Mouse (Mus musculus) layer of hippocampus, adult 9-10 months (tissue): ENCODE results near the gene Lypd6.

Experiments used
- DNase-seq: peaks from one replicate; pipeline ENCODE4 v3.0.0; 2022; ENCODE audit warnings: low spot score

Gene Lypd6

DNA sequence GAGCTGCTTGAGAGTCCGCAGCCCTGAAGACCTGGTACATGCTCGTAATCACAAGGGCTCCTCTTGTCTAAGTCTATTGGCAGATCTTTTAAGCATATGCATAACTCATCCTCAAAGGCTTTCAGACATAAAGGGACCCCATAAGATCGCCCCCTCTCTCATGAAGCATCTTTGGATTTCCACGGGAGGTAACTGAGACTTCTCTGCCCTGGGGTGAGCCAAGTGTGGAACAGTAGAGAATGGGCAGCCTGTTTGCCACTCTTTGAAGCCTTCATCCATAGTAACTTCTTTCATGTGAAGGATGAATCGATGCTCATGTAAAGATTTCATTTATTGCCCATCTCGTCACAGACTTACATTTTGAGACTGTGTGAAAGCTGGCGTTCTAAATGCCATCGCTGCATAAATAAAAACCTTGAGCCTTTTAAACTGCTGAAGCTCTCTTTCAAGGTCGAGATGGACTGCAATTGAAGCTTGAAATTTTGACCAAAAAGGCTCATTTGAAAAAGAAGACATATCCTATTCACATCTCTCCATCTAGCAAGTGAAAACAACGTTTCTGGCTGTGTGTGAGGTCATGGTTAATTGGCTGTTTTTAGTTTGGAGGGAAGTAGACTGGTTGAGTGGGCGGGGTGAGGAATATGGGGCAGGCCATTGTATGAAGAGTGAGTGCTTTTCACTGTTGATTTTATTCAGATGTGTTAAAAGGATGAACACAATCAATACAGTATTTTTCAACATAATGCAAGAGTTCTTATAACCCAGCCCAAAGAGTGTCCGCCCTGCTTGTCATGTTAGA is 107.7 kb downstream of the Lypd6 start:
- no peak for DNase-seq

DNA sequence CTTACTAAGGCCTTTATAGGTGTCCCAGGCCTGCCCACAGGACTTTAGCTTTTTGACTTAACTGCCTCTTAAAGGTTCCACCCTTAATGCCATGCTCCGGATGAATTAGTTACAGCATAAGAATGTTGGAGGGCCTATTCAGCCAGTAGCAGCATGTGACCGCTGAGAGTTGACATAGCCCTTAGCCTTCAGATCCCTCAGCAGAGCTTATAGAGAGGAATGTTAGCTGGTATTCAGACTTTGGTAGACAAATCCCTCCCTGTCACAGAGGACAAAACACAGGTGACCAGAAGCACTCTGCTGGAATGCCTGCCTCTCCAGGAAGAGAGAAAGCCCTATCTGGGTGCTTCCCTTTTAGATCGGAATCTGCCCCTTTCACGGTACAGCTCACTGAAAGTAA is 109.5 kb downstream of the Lypd6 start:
- DNase-seq: no peak

DNA sequence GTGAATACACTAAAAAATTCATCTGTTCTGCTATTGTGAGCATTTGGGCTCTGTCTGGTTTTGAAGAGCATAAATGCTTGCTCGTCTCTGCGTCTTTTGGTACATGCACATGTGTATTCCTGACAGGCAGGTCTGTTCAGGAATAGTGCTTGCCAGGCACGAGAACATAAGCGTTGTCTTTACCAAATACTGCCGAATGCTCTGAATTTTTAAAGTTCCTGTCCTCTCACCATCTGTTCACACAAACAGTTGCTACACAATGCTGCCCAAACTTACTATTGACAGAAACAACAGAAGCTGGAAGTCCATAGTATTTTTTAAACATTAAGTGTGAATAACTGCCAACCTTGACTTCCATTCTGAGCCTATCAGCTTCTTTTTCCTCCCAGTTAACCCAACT is 112.9 kb downstream of the Lypd6 start:
- DNase-seq: no peak

DNA sequence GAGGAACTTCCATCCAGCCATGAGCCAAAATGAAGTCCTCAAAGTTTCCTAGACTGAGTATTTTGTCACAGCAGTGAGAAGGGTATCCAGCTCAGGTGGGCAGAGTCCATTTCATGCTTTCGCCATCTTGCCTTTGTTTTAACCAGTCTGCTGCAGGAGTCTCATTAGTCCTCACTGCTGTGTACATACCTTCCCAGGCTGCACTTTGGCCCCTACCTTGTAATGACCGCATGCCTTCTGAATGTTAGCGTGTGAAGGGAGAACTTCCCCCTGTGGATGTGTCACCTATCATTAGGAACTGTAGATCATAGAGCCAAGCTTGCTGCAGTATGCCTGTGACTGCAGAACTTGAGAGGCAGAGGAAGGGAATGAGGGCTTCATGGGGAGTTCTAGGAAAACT is 114.2 kb downstream of the Lypd6 start:
- no peak for DNase-seq

DNA sequence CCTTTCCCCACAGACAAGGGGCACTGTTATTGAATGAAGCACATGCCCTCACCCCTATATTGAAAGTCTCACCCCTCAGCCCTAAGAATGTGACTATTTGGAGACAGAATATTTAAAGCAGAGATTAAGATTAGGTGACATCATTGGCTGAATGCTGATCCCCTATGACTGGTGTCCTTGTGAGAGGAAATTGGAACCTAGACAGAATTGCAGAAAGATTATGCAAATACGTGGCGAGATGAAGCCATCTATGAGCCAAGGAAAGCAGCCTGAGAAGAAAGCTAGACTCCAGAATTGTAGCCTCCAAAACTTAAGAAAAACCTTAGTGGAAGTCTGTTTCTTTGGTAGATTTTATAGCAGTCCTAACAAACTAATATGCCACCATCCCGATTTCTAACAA is 115.1 kb downstream of the Lypd6 start:
- no peak for DNase-seq

DNA sequence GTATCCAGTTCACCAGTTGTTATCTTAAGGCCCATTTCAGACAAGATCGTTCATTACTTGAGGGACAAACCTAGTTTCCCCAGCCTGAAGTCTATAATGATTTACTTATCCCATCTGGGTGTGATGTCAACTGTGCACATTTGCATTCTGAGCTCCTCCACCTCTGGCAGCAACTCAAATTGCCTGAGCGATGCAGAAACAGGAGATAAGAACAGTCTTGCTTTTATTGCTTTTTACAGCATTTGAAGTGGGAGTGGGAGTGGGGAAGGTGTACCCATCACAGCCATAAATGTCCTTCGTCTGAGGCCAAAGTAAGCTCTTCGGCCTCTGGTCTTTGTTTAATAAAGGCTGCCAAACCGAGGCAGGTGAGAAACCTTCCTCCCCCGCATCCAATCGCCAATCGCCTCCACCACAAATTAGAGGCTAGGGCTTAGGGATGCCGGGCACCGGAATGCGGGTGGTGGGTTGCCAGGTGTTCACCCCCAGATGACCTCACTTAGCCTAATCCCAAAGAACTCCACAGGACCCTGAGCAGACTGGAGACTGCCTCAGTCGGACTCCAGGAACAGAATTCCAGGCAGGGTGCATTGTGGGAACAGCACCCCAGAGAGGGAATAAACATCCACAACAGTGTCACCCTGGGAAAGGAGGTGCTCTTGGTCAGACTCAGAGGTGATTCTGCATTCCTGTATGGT is 120.6 kb downstream of the Lypd6 start:
- no peak for DNase-seq

DNA sequence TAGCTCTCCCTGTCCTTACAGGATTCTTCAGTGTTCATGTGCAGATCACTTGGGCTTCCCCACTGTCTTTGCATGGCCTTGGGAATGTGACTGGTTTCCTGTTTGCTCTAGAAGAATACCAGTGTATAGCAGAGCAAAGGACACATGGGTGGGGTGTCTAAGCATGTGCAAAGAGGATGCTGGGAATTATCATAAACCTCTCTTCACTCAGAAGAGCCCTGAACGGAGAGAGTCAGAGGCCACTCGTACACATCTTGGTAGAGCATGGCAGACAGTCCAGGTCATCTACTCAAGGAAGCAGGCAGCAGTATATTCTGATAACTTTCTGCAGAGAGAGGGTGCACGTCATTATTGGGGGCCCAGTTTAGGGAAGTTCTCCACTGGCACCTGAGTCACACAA is 122.6 kb downstream of the Lypd6 start:
- DNase-seq: no peak

DNA sequence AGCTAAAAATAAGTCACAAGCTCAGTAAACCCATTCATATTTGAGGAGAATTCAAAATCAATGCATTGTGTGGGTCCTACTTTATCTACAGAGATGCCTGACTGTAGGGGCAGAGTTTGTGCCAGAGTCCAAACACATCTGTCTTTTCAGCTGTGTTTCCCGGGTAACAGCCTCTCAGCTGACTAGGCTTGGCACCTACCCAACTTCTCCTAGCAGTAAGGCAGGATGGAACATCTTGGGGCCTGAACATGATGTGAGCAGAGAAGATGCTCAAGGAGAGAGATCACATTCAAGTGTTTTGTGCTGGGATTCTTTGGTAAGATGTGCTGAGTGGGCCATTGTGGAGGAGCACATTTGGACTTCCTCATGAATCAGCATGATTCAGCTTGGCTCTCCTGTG is 130.5 kb downstream of the Lypd6 start:
- DNase-seq: no peak

DNA sequence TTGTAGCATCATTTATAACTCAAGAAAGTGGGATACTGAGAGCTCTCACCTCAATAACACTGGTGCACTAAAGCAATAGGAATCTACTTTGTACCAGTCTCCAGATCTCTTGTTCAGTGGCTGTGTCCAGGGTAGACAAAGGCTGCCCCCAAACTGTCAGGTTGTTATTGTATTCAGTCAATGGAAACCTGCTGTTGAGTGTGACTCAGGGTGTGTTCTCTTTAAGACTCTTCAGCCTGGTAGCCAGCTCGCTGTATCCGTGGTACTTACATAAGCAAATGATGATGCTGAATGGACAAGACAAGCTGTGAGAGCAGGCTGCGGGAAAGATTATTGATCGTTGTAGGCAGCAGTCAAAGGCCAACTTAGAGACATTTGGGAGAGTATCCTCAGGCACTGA is 131.6 kb downstream of the Lypd6 start:
- DNase-seq: no peak

DNA sequence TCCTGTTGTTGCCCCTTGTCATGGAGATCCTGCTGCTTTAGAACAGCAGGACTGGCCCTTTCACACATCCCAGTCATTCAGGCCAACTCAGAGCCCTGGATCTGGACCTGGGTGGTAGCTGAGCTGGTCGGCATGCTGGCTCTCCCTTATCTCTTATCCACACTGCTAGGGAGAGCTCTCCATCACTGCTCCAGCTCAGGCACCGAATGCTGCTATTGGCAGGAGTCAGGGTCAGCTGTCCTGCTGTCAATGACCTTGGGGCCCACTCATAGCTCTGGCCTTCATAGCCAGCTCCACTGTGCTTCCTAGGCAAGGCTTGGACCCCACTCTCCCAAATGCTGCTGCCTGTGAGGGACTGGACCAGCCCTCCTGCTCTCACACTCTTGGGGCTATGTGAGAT is 134.3 kb downstream of the Lypd6 start:
- DNase-seq: no peak

DNA sequence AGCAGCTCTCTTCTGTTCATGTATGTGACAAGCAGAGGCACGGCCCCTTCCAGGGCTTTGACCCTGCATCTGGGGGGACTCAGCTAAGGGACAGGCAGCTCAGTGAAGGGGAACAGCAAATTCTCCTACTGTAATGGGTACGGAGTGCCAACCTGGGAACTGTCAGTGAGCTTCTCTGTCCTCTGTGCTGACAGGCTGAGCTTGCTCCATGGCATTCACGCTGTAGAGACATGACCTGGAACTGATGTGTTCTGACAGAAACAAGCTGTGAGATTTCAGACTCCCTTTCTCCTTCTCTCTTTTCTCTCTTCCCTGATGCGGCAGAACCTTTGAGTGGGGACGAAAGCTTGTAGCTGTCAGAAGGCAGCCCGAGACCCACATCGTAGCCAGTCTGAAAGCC is 154.3 kb downstream of the Lypd6 start:
- DNase-seq: no peak

DNA sequence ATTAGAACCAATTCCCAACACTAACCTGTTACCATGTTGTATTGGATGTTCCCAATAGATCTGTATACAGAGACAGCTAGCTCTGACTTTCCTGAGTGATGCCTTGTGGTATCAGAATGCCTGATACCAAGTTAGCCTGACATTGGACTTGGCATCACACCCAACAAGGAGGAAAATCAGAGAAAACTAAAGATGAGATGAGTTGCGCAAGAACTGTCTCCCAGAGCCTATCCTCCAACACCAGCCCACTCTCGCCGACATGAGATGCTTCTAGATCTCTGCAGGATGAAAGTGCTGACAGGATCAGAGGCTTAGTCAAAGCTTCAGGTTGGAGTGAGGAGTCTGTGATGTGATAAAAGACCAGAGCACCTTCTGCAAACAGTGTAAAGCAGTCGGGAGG is 158.8 kb downstream of the Lypd6 start:
- DNase-seq: no peak

DNA sequence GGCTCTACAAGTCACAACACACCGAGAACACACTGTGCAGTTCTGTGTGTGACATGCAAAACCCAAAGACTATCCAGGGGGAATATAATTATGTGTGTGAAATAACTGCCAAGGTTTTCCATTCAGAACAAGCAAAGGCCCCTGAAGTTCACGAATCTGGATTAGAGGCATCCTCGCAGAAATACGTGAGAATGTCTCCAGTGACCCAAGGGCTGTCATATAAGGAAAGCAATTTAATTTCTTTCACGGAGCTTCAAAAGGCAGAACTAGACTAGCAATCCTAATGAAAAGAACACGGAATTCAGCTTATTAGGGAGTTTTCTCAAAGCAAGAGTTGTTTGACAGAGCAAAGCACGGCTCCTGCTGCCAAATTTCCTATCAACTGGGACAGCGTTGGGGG is 167.3 kb downstream of the Lypd6 start:
- DNase-seq: no peak
